Mouse (Mus musculus) c-Kit-negative CD71-positive TER-119-positive erythroid progenitor cells, embryonic 14.5 days (primary cell): ENCODE measurements around the gene Nrl.

ENCODE experiments used
- DNase-seq: peaks from one replicate; pipeline ENCODE4 v3.0.0-alpha.2; 2013; ENCODE audit warnings: low read depth, low spot score

Gene Nrl

DNA sequence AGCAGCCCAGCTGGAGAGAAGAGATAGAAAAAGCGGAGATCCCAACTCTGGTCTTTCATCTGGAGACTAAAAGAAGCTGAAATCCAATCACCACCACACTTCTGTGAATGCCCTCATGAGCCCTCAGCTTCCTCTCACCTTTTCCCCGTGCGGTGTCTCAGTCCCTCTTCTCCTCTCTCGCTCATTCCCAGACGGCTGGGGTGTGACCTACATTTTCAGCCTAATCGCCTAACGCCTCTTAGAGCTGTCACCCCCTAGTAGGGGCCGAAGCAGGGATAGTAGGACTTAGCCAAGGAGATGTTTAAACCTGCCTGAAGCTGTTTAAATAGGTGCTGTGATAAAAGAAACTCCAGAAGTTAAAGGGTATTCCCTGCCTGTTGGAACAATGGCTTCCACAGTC is at the start of gene Nrl:
Nrl (minus strand) TSS at position 197 of the 400 bp plus-strand sequence.
- DNase-seq, result no peak

DNA sequence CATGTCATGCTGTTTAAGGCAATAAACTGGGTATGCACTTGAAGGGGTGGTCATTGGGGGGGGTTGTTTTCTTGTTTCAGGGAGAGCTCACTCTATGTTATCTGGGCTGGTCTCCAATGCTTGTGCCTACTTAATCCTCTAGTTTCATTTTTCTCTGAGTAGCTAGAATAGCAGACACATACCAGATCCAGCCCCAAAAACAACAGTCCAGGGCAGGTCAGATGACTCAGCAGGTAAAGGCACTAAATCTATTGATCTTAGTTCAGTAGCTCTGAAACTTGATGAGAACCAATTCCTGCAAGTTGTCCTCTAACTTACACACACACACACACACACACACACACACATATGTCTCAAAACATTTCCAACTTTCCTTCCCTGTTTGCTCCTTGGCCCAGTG is 47.0 kb upstream of the Nrl start:
- no peak for DNase-seq

DNA sequence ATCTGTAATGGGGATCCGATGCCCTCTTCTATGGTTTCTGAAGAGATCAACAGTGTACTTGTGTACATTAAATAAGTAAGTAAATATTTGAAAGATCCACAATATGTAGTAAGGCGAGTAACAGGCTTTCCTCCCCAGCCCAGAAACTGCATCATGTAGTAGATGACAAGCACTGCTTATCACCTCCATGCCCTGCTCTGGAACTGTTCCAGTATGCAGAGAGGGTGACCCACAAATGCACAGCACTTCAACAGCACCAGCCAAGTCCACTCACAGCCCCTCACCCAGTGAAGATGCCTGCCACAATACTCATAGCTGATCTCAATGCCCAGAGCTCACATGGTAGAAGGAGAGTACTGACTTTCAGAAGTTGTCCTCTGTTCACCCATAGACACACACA is 45.8 kb upstream of the Nrl start:
- DNase-seq, result no peak

DNA sequence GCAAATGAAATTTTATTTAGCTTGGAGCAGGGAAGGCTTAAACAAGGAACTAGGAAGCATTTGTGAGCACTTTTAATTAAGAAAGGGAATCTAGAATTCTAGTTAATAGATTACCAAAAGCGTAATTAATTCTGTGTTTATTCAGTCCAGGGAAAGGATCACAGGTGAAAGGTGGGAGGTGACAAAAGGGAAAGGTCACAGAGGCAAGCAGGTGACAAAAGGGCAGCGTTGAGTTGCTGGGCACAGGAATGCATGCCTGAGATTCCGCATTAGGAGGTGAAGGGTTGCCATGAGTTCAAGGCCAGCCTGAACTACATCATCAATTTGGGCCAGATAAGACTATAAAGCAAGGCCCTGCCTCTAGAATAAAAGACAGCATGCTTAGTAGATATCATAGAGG is 42.7 kb upstream of the Nrl start:
- DNase-seq, result no peak

DNA sequence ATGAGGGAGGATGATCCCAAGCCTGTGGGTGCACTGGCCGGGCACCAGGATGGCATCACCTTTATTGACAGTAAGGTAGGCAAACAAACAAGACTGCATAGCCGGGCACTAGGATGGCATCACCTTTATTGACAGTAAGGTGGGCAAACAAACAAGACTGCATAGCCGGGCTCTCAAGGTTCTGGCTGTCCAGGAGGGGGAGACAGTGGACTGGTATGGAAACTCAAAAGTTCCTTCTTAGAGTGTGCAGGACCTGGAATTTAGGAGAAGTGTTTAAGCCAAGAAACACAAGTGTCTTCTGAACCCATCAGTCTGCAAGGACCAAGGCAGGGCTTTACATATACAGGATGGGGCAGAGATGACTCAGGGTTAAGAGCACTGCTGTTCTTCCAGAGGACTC is 41.0 kb upstream of the Nrl start:
- DNase-seq, result no peak

DNA sequence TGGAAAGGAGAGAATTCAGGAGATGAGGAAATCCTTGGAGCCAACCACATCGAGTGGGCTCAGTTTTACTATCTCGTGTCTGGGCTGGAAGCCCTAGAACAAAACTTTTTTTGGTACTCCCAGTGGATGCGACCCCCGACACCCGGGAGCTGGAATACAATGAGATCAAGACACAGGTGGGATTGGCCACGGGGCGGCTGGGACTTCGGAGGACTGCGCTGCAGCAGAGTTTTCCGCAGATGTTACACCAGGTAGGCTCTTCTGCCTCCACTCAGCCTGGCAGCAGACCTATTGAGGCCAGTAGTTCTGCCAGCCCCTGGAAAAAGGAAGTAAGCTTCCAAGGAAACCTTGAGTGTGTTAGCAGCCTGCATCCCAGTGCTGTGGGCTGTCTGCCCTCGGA is 38.5 kb upstream of the Nrl start:
- no peak for DNase-seq

DNA sequence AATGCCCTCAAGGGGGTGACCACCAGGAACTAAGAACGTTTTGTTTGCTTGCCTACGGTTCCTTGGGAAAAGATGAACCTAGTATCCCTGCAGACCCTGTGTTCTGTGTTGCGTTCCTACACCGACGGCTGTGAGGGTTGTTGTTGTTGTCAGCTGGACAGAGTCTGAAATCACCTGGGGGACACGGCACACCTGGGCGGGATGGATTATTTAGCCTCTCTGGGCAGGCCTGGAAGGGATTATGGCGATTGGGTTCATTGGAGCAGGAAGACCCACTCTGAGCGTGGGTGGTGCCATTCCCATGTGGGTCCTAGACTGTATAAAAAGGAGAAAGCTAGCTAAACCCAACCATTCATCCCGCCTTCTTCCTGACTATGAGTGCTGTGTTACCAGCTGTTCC is 37.1 kb upstream of the Nrl start:
- no peak for DNase-seq

DNA sequence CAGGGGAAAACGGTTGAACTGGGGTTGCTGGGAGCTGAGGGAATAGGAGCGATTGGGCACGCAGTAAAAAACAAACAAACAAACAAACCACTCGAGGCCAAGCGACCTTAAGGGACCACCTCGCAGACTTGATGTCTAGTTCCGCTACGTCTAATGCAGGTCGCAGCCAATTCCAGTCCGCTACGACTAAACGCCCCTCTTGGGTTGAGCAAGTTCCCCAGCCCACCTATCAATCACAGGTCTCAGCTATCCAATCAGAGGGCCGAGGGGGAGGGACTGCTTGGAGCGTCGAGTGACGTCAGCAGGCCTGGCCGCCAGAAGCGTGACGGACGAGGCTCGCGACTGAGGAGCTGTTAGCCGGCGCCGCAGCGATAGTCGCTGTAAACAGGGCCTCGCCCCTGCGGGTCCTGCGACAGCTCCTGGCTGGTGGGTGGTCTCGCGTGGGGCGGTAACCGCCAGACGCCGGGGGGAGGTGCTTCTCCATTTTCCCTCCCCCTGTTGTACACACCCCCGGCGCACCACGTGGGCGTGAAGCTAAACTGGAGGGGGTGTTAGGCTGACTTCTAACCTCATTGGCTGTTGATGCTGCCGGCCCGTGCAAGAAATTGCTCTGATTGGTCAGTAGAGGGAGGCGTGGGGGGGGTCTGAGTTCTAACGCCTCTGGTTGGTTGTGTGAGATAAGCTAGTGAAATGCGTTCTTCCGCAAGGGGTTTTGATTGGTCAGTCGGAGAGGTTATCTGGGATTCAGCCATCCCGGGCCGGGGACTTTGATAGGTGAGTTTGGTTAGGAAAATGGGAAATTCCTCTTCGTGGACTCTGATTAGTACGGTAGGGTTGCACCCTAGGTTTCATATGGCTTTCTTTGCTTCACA is 35.7 kb upstream of the Nrl start, which contains the start of gene A730061H03Rik:
A730061H03Rik (minus strand) TSS at position 205 of the 872 bp plus-strand sequence.
- peak; percentile 97 for DNase-seq

DNA sequence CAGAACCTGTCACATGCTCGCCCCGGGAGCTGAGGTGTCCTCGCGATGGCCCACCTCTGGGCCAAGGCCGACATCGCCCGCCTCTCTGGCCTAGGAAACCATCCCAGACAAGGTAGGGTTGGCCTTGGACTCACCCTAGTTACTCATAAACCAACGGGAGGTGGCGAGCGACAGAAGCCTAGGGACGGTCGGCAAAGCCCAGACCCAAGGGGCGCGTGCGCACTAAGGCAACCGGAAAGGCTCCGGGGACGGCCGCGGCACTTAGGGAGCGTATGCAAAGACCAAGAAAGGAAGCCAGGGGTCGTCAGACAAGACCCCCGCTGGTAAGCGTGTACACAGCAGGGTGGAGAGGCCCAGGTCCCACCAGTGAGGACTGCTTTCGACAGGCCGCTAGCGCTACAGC is 35.0 kb upstream of the Nrl start, which contains the start of gene Dcaf11:
Dcaf11 (plus strand) TSS at position 208 of the 403 bp plus-strand sequence.
- peak; percentile 82 for DNase-seq

DNA sequence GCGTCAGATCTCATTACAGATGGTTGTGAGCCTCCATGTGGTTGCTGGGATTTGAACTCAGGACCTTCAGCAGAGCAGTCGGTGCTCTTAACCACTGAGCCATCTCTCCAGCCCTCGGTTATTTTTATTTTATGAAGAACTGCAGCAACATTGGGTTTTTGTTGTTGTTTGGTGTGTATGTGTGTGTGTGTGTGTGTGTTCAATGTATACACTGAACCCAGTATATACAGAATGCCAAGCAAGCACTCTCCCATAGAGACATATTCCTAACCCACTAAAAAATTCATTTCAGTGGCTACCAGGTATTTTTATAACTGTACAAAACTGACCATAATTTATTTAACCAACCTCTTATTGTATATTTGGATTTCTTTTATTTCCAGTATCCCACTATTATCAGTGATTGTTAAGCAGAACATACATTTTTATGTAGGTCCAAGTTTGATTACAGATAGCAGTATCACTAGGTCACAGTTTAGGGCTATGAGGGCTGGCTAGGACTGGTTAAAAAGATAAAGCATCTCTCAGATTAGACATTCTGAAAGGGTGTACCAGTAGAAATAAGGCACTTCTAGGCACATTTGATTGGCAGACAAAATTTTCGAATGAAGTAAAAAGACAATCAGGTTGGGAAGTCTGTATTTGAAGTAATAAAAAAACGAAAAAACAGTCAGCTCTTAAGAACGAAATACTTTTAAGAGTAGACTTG is 34.1 kb upstream of the Nrl start:
- peak; percentile 58 for DNase-seq

DNA sequence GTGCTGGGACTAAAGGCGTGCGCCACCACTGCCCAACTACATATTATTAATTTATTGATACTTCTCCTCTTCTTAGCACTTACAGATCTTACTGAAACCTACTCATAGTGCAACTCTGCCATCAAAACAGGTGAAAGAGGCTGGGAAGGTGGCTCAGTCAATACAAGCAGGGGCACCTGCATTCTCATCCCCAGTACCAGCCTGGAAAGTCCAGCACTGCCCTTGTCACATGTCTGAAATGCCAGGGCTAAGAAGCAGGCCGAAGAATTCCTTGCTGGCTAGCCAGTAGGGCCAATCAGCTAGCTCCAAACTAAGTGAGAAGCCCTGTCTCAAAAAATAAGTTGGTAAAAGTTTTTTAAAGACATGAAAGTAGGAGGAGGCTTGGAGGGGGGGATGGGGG is 32.8 kb upstream of the Nrl start:
- no peak for DNase-seq

DNA sequence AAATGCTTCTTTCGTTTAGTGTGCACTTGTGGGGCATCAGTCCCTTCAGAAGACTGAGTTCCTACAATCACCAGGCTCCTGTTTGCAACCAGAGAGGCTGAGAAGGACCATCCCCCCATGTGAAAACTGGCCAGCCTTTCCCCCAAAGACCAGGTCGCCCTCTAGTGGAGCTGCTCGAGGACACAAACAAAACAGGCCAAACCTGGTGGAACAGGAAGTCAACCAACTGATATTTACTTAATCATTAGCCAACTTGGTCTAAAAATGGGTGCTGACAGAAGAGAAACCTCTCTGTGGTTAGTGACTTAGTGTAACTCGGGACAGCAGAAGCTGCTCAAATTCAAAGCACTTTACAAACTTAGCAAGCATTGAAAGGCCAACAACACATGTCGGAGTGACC is 32.2 kb upstream of the Nrl start:
- DNase-seq, result peak; percentile 59

DNA sequence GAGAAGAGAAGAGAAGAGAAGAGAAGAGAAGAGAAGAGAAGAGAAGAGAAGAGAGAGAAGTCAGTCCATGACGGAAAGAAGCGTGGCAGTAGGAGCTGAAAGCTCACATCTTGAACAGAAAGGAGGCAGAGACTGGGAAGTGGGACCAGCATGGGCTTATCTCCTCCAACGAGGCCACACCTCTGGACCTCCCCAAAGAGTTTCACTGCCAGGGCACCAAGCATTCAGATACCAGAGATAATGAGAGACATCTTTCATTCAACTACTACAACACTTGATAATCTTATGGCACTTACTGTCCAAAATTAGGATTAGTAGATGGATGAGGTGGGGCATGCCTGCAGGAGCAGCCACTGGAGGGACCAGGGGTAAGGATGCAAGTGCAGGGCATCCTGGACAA is 31.0 kb upstream of the Nrl start:
- no peak for DNase-seq

DNA sequence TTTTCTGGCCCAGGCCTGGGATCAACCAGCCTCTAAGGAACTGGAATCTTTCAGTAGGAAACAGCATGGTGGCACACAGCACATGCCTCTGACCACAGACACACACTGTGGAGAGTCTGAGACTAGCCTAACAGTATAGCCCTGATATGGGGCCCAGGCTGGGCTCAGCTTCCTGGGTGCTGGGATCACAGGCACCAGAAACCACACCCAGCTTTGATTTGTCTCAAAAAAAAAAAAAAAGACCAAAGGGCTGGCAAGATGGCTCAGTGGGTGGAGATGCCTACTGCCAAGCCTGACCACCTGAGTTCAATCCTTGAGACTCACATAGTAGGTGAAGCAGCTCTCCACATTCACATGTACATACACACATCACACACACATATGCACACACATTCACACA is 29.9 kb upstream of the Nrl start:
- DNase-seq, result no peak

DNA sequence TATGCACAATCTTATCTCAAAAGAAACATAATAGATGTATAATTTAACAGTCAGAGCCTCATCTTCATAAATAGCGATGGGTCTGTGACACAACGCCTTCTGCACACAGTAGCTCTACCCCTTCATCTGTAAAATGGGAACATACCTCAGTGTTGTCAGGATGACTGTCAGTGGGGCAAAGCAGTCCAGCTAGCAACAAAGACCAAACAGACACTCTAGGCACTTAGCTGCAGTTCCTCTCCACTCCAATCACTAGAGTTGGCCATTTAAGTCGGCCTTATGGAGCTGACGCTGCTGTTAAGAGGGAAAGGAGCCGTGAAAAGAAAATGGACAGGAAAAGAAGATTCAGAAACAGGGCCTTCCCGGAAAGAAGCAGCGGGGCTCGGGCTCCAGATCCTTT is 27.0 kb upstream of the Nrl start:
- DNase-seq, result no peak

DNA sequence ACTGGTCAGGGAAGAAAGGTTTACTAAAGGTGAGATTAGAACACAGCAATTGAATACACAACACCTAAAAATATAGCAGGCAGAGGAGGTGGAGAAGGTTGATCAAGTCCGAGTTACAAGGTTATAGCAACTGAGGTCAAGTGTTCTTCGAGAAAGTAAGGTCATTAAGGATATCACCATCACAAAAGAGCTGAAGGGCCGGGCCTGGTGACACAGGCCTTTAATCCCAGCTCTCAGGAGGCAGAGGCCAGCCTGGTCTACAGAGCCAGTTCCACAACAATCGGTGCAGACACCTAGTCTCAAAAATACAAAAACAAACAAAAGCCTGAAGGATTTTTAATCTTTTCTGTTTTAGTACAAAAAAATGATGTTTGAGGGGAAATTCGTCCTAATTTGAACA is 26.6 kb upstream of the Nrl start:
- DNase-seq, result no peak

DNA sequence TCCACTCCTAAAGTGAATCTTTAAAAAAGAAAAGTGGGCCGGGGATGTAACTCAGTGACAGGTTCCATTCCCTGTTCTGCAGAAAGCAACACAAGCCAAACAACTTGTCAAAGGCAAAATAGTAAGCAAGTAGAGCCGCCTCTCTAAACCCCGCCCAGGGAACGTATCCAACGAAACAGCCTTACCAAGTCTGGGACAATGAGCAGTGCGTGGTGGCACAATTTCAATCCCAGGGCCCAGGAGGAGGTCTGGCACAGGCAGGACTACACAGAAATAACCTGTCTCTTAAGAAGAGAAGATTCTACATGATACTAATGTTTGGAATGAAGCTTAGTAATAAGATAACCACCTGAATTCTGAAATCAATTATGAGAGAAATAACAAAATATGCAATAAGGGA is 25.4 kb upstream of the Nrl start:
- no peak for DNase-seq

DNA sequence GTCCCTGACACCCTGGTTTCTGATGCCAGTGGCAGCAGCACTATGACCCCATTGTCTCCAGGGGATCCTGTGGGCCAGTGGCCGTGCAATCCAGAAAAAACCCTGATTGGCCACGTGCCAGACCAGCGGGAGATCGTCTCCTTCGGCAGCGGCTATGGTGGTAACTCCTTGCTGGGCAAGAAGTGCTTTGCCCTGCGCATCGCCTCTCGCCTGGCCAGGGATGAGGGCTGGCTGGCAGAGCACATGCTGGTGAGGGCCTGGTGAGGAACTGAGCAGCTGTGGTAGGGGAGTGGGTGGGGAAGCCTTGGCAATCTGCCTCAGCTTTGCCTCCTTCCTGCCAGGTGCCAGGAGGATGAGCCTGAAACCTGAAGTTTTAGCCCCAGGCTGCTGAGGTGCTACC is 19.6 kb upstream of the Nrl start:
- DNase-seq, result no peak

DNA sequence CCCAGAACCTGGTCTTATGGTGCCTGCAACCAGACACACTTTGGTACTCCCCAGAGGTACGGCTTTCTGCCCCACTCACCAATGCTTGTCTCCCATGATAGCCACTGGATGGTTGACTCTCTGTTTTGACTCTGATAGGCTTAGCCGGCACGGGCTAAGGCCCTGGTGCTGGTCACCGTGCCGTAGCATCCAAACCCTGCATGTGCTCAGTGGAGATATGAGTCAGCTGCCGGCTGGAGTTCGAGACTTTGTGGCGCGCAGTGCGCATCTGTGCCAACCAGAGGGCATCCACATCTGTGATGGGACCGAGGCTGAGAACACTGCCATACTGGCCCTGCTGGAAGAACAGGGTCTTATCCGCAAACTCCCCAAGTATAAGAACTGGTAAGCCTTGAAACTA is 17.5 kb upstream of the Nrl start:
- DNase-seq, result no peak

DNA sequence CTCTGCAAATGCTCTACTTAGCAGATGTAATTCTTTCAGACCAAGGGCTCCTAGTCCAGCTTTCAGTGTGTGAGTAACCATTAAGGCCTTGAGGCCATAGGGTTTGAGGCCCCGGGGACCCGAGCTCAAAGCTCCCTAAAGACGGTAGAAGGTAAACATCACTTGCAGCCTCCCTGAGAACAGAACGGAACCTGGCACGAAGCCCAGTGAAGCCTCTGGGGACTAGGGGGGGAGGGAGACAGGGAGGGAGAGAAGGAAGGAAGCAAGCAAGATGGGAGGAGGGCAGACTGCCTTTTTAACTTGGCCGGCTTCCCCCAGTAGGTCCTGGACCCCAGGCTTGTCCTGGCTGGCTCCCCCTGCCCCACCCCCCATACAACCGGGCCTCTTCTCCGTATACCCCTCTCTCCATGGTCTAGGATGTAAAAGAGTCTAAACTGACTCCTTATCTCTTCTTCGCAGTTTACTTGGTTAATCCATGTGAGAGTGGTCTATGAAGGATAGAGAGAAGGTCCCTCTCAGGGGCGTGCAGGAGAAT is 16.1 kb upstream of the Nrl start:
- peak; percentile 37 for DNase-seq

DNA sequence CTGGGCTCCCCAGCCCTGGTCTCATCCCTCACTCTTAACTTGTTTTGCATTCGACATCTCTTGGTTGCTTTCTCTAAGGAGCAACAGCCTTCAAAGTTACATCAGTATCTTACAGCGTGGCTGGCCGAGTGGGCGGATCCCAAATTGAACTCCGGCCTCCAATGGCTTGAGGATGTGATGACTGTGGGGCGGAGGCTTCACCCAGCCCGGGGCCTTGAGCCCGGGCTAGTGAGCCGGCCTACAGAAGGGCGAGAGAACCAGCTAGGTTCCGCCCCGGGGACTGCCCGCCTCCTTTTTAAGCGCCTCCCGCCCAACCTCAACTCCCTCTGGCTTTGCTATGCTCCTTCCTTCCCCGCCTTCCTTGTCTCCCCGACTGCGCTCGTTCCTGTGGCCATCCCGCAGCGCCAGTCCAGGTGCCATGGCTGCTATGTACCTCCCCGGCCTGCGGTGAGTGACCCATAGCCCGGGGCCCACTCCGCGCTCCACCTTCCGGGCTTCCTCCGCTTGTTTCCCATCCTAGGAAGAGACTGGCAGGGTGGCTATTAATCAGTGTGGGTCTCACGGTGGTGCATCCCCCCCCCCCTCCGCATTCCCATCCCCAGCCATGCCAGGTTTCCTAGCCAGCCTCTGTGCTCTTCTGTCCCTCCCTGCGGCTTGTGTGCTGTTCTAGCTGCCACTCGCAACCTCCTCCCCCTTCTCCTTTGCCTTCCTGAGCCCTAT is 15.4 kb upstream of the Nrl start, which contains the start of gene Pck2:
Pck2 (plus strand) TSS at position 200 of the 720 bp plus-strand sequence.
- peak; percentile 89 for DNase-seq
